8 mouse cellular contexts compared by ENCODE assay signal in genomic region chr16:34573856-34574491, GRCm38 (mm10). TPM values are rescaled to one million over a fixed set of nuclear protein-coding genes. Genes with fewer than 3 reads are reported as not detected.
DNase-seq lines count a peak whose midpoint lies in the region; ATAC-seq and TF ChIP-seq lines count a peak whose summit lies in the region.

No protein-coding gene starts in this region.

- peaks cover 10% of the 10 kb centered on the region for H3K4me1 ChIP-seq in heart, embryonic 11.5 days (ENCODE audit: control insufficient read depth, insufficient read depth, low read length)
- H3K4me1 ChIP-seq in limb, embryonic 15.5 days = peaks cover 17% of the 10 kb centered on the region
- peaks cover 12% of the 10 kb centered on the region for H3K4me1 ChIP-seq in olfactory bulb, adult 2 months (ENCODE audit: control insufficient read depth, insufficient read depth, low read length)

- no peaks in the 10 kb centered on the region for H3K9me3 ChIP-seq in heart, embryonic 11.5 days (replicated peaks; ENCODE audit: control insufficient read depth, low read length)
- H3K9me3 ChIP-seq in limb, embryonic 15.5 days = no peaks in the 10 kb centered on the region

- H3K4me3 ChIP-seq in heart, embryonic 11.5 days (ENCODE audit: low read depth, low read length) = peak overlapping the region; percentile 61
- H3K4me3 ChIP-seq in limb, embryonic 15.5 days = peak overlapping the region; percentile 69
- peak overlapping the region; percentile 89 for H3K4me3 ChIP-seq in olfactory bulb, adult 2 months (ENCODE audit: insufficient read depth, low read depth, low read length)

- peak; percentile 52 to 60 for DNase-seq in heart, adult 18-20 months
- DNase-seq in heart, postnatal 10 days = no peak
- peak; percentile 21 for DNase-seq in urinary bladder, postnatal 14 days (ENCODE audit: low spot score)
- no peak for DNase-seq in urinary bladder, postnatal 36 days (ENCODE audit: low spot score in 2 of 2)
- DNase-seq in adrenal gland, postnatal 25 days = no peak

- intact Hi-C loops in heart, postnatal 10 days (cut with DNase I) = loop anchor here (2.0 to 5.0 kb wide), 3 partner anchors 43 to 231 kb away; no protein-coding TSS in a partner anchor

- peaks cover 12% of the 10 kb centered on the region for H3K27me3 ChIP-seq in heart, embryonic 11.5 days (ENCODE audit: control insufficient read depth, insufficient read depth, low read length)
- H3K27me3 ChIP-seq in limb, embryonic 15.5 days = peaks cover 7% of the 10 kb centered on the region

- H3K9ac ChIP-seq in heart, embryonic 11.5 days (ENCODE audit: low read depth, low read length) = peak overlapping the region; percentile 91
- H3K9ac ChIP-seq in limb, embryonic 15.5 days = peak overlapping the region; percentile 95

- ATAC-seq in heart, embryonic 11.5 days (replicated peaks; ENCODE audit: insufficient number of reproducible peaks, low FRiP score, low TSS enrichment) = peak; percentile 37
- peak; percentile 53; the same call in 1 of the 2 replicates for ATAC-seq in limb, embryonic 15.5 days (ENCODE audit: insufficient number of reproducible peaks, low FRiP score, low TSS enrichment, low read depth)

- under 1% methylated on average over 29 of the region's 42 CpGs for WGBS in heart, embryonic 11.5 days (ENCODE audit: insufficient replicate concordance)
- under 1% methylated on average over 39 of the region's 42 CpGs for WGBS in limb, embryonic 15.5 days
- 1% methylated on average over 42 of the region's 42 CpGs for WGBS in olfactory bulb, adult 2 months

- no peak for TF ChIP-seq POLR2A in olfactory bulb, adult 2 months (IDR thresholded peaks at IDR 0.05; ENCODE audit: insufficient read depth, low read depth, low read length)

- H3K36me3 ChIP-seq in heart, embryonic 11.5 days (ENCODE audit: control insufficient read depth, insufficient read depth, low read length) = no peaks in the 10 kb centered on the region
- H3K36me3 ChIP-seq in limb, embryonic 15.5 days = no peaks in the 10 kb centered on the region

- TF ChIP-seq CTCF in olfactory bulb, adult 2 months (IDR thresholded peaks at IDR 0.05; ENCODE audit: insufficient read depth, low read depth, low read length) = no peak

- H3K27ac ChIP-seq in heart, embryonic 11.5 days (ENCODE audit: low read depth, low read length) = peak overlapping the region; percentile 82
- H3K27ac ChIP-seq in limb, embryonic 15.5 days = peak overlapping the region; percentile 92
- peak overlapping the region; percentile 66 for H3K27ac ChIP-seq in olfactory bulb, adult 2 months (ENCODE audit: insufficient read depth, low read depth, low read length)

- peak overlapping the region; percentile 92 for H3K4me2 ChIP-seq in heart, embryonic 11.5 days
- peak overlapping the region; percentile 93 for H3K4me2 ChIP-seq in limb, embryonic 15.5 days

RNA-seq across cellular contexts. Expression of gene Kalrn, which starts 0.6 kb away (rescaled TPM):
- total RNA-seq in heart, adult 18-20 months (2021) = 10 to 100 TPM; 20.9 to 21.2 TPM
- 10 to 100 TPM; 30.7 to 35.7 TPM for total RNA-seq in heart, postnatal 10 days (2021)
- 23.0 and 23.6 TPM in 2 replicates for polyA plus RNA-seq in heart, embryonic 11.5 days (2014; fragmentation: Nextera tagmentation; extraction: Ambion mirVana)
- polyA plus RNA-seq in limb, embryonic 15.5 days (2015; fragmentation: Nextera tagmentation; extraction: Ambion mirVana) = 9.2 and 9.8 TPM in 2 replicates
- polyA plus RNA-seq in olfactory bulb, adult 2 months (2012; ENCODE audit: insufficient read depth, insufficient read length, low replicate concordance, missing spikeins) = 61.5 and 153 TPM in 2 replicates
- total RNA-seq in adrenal gland, postnatal 25 days (2021) = 7.7 and 8.2 TPM in 2 replicates

Comparison
In these comparisons a context has a peak if more than half of its experiments do, and no peak if none do; other contexts are left out.
1. DNase-seq: peak in heart, adult 18-20 months (2 of 2) and urinary bladder, postnatal 14 days (single experiment); none in heart, postnatal 10 days (0 of 2), urinary bladder, postnatal 36 days (0 of 2) and adrenal gland, postnatal 25 days (single experiment).
2. Peak in every context shown above with its lines, with median percentiles within 50 percentile points of each other: H3K27ac ChIP-seq and H3K4me3 ChIP-seq.